ENCODE assay signal across 8 mouse cellular contexts in the genomic region with DNA sequence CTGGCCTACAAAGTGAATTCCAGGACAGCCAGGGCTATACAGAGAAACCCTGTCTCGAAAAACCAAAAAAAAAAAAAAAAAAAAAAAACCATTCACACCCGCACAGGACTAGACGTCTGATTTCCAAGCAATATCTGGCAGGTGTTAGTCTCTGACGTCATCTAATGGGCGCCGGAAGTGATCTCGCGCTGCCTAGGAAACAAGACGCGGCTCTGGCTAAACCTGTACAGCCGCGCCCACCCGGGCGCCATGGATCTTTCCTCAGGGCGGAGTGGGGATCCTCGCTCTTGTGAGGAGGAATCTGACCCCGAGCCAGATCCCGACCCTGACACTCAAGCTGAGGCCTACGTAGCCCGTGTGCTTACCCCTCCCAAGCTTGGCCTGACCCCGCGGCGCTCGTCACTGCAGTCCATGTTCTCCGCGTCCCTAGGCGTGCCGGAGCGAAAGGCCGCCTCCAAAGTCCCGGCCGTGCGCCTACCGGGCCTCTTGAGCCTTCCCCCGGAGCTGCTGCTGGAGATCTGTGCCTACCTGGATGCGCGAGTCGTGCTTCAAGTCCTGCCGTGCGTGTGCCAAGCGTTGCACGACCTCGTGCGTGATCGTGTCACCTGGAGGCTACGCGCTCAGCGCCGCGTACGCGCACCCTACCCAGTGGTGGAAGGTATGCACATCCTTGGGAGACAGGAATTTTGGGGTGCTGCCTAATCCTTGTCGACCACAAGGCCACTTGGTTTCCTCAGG. TPM values are rescaled to one million over a fixed set of nuclear protein-coding genes. Genes with fewer than 3 reads are reported as not detected.
DNase-seq lines count a peak whose midpoint lies in the region; ATAC-seq and TF ChIP-seq lines count a peak whose summit lies in the region.

TSS of gene Fbxw9 (plus strand) at position 177 of the 738 bp plus-strand sequence.

- no peaks in the 10 kb centered on the region for H3K79me2 ChIP-seq in CH12.LX (replicated peaks; ENCODE audit: control insufficient read depth, extremely low read depth, insufficient read depth, poor library complexity, severe bottlenecking)

- H3K9ac ChIP-seq in CH12.LX (ENCODE audit: insufficient read depth, low read depth) = peak within 1 kb of the TSS; percentile 83
- peak within 1 kb of the TSS; percentile 64 for H3K9ac ChIP-seq in forebrain, embryonic 12.5 days
- H3K9ac ChIP-seq in heart, postnatal 0 days (replicated peaks; ENCODE audit: low read depth, low read length) = peak within 1 kb of the TSS; percentile 60
- H3K9ac ChIP-seq in liver, postnatal 0 days (replicated peaks) = peak within 1 kb of the TSS; percentile 72
- H3K9ac ChIP-seq in neural tube, embryonic 14.5 days (replicated peaks; ENCODE audit: low read depth, low read length) = peak within 1 kb of the TSS; percentile 67

- no peak for TF ChIP-seq EP300 in CH12.LX (IDR thresholded peaks at IDR 0.05; ENCODE audit: low read length)
- 0 out of 2 replicates have a peak, but pooled peaks have one; percentile 21 for TF ChIP-seq EP300 in heart, postnatal 0 days (IDR thresholded peaks at IDR 0.05; ENCODE audit: low read depth)
- no peak for TF ChIP-seq EP300 in liver, postnatal 0 days (IDR thresholded peaks at IDR 0.05; ENCODE audit: low read depth)

- DNase-seq in CH12.LX (ENCODE audit: extremely low read depth) = peak; percentile 94
- DNase-seq in c-Kit-positive CD71-positive TER-119-negative erythroid progenitor cells, embryonic 14.5 days (ENCODE audit: low read depth) = peak; percentile 92
- peak; percentile 87 for DNase-seq in heart, postnatal 0 days (ENCODE audit: low spot score)
- peak; percentile 84 for DNase-seq in large intestine, adult 2 months (ENCODE audit: low read depth, low spot score)
- DNase-seq in liver, postnatal 0 days = peak; percentile 91
- peak; percentile 92 for DNase-seq in testis, postnatal 10 days (ENCODE audit: low spot score)

- TF ChIP-seq RAD21 in CH12.LX (IDR thresholded peaks at IDR 0.05; ENCODE audit: low read depth, low read length) = no peak

- TF ChIP-seq POLR2A in CH12.LX (IDR thresholded peaks at IDR 0.05; ENCODE audit: low read depth, low read length) = peak; percentile 53; the same call in 1 of the 2 replicates

- peak within 1 kb of the TSS; percentile 85 to 100 (median 93) for H3K4me3 ChIP-seq in CH12.LX (replicated peaks in 1 of 3; ENCODE audit: low read depth in 2 of 3, low read length in 2 of 3, poor library complexity in 1 of 3)
- peak within 1 kb of the TSS; percentile 65 for H3K4me3 ChIP-seq in forebrain, embryonic 12.5 days (replicated peaks)
- H3K4me3 ChIP-seq in heart, postnatal 0 days (ENCODE audit: low read depth, low read length) = peak within 1 kb of the TSS; percentile 96
- H3K4me3 ChIP-seq in liver, postnatal 0 days (ENCODE audit: low read depth, low read length) = peak within 1 kb of the TSS; percentile 88
- H3K4me3 ChIP-seq in neural tube, embryonic 14.5 days (ENCODE audit: low read depth, low read length) = peak within 1 kb of the TSS; percentile 90

- under 1% methylated on average over 52 of the region's 53 CpGs for WGBS in forebrain, embryonic 12.5 days
- under 1% methylated on average over 51 of the region's 53 CpGs for WGBS in heart, postnatal 0 days
- under 1% methylated on average over 53 of the region's 53 CpGs for WGBS in large intestine, adult 2 months
- WGBS in liver, postnatal 0 days (ENCODE audit: insufficient replicate concordance) = under 1% methylated on average over 52 of the region's 53 CpGs
- 1% methylated on average over 52 of the region's 53 CpGs for WGBS in neural tube, embryonic 14.5 days

- no peak for TF ChIP-seq CTCF in CH12.LX (conservative IDR thresholded peaks at IDR 0.05 in 1 of 2, IDR thresholded peaks at IDR 0.05 in 1 of 2; ENCODE audit: low read depth in 2 of 2, low read length in 2 of 2)
- no peak for TF ChIP-seq CTCF in heart, postnatal 0 days (IDR thresholded peaks at IDR 0.05; ENCODE audit: low read depth)
- no peak for TF ChIP-seq CTCF in liver, postnatal 0 days (IDR thresholded peaks at IDR 0.05; ENCODE audit: low read depth)

- H3K4me1 ChIP-seq in CH12.LX (ENCODE audit: control insufficient read depth in 1 of 2, insufficient read depth in 2 of 2) = peaks cover 5 to 18% of the 10 kb centered on the region in 2 experiments
- peaks cover 19% of the 10 kb centered on the region for H3K4me1 ChIP-seq in forebrain, embryonic 12.5 days
- H3K4me1 ChIP-seq in heart, postnatal 0 days (ENCODE audit: control insufficient read depth, insufficient read depth) = no peaks in the 10 kb centered on the region
- peaks cover 18% of the 10 kb centered on the region for H3K4me1 ChIP-seq in liver, postnatal 0 days (ENCODE audit: insufficient read depth)
- peaks cover 10% of the 10 kb centered on the region for H3K4me1 ChIP-seq in neural tube, embryonic 14.5 days (ENCODE audit: control insufficient read depth, insufficient read depth, low read length)

- H3K27me3 ChIP-seq in CH12.LX (replicated peaks) = no peaks in the 10 kb centered on the region
- H3K27me3 ChIP-seq in forebrain, embryonic 12.5 days = no peaks in the 10 kb centered on the region
- no peaks in the 10 kb centered on the region for H3K27me3 ChIP-seq in heart, postnatal 0 days (ENCODE audit: control insufficient read depth, insufficient read depth, low read length)
- no peaks in the 10 kb centered on the region for H3K27me3 ChIP-seq in liver, postnatal 0 days (ENCODE audit: insufficient read depth, low read length)
- H3K27me3 ChIP-seq in neural tube, embryonic 14.5 days (ENCODE audit: control insufficient read depth, insufficient read depth, low read length) = no peaks in the 10 kb centered on the region

- H3K36me3 ChIP-seq in CH12.LX (replicated peaks in 1 of 2; ENCODE audit: control insufficient read depth in 1 of 2, insufficient read depth in 1 of 2, low read length in 1 of 2) = peaks cover 29 to 56% of the 10 kb centered on the region in 2 experiments
- H3K36me3 ChIP-seq in forebrain, embryonic 12.5 days (replicated peaks) = peaks cover 25% of the 10 kb centered on the region
- peaks cover 15% of the 10 kb centered on the region for H3K36me3 ChIP-seq in heart, postnatal 0 days (replicated peaks; ENCODE audit: control insufficient read depth, insufficient read depth, low read length)
- H3K36me3 ChIP-seq in liver, postnatal 0 days (replicated peaks; ENCODE audit: insufficient read depth, low read length) = peaks cover 22% of the 10 kb centered on the region
- H3K36me3 ChIP-seq in neural tube, embryonic 14.5 days (ENCODE audit: control insufficient read depth, insufficient read depth, low read length) = peaks cover 21% of the 10 kb centered on the region; the same call in 1 of the 2 replicates

- dilution Hi-C loops in CH12.LX (cut with MboI; ENCODE audit: extremely low pct_ligation_motif_present, extremely low pct_unique_long_range_greater_than_20kb, low sequenced_read_pairs) = no loop called here

- H3K9me3 ChIP-seq in CH12.LX (replicated peaks; ENCODE audit: low read length) = no peaks in the 10 kb centered on the region
- no peaks in the 10 kb centered on the region for H3K9me3 ChIP-seq in forebrain, embryonic 12.5 days
- no peaks in the 10 kb centered on the region for H3K9me3 ChIP-seq in heart, postnatal 0 days (replicated peaks; ENCODE audit: control insufficient read depth, low read length)
- no peaks in the 10 kb centered on the region for H3K9me3 ChIP-seq in liver, postnatal 0 days (ENCODE audit: low read length)
- H3K9me3 ChIP-seq in neural tube, embryonic 14.5 days (ENCODE audit: control insufficient read depth, low read length) = no peaks in the 10 kb centered on the region

- peak; percentile 91 for ATAC-seq in forebrain, embryonic 12.5 days (ENCODE audit: low FRiP score)
- ATAC-seq in heart, postnatal 0 days (ENCODE audit: insufficient read depth, low read depth) = peak; percentile 93
- peak; percentile 89 for ATAC-seq in liver, postnatal 0 days
- ATAC-seq in neural tube, embryonic 14.5 days (ENCODE audit: low read depth) = peak; percentile 94

- H3K4me2 ChIP-seq in CH12.LX (ENCODE audit: insufficient read depth, low read depth, poor library complexity, severe bottlenecking) = peak within 1 kb of the TSS; percentile 86
- peak within 1 kb of the TSS; percentile 96 for H3K4me2 ChIP-seq in forebrain, embryonic 12.5 days
- H3K4me2 ChIP-seq in heart, postnatal 0 days (ENCODE audit: low read depth, low read length) = peak within 1 kb of the TSS; percentile 97
- peak within 1 kb of the TSS; percentile 98 for H3K4me2 ChIP-seq in liver, postnatal 0 days (ENCODE audit: low read depth, low read length)
- H3K4me2 ChIP-seq in neural tube, embryonic 14.5 days (ENCODE audit: low read depth, low read length) = peak within 1 kb of the TSS; percentile 96

- H3K27ac ChIP-seq in CH12.LX (ENCODE audit: insufficient read depth, low read depth) = no peak within 1 kb of the TSS
- no peak within 1 kb of the TSS for H3K27ac ChIP-seq in forebrain, embryonic 12.5 days
- H3K27ac ChIP-seq in heart, postnatal 0 days (ENCODE audit: low read depth) = peak within 1 kb of the TSS; percentile 47; the same call in 1 of the 2 replicates
- H3K27ac ChIP-seq in liver, postnatal 0 days (ENCODE audit: low read depth) = no peak within 1 kb of the TSS
- H3K27ac ChIP-seq in neural tube, embryonic 14.5 days (ENCODE audit: low read depth, low read length) = no peak within 1 kb of the TSS

- in situ Hi-C loops in CH12.LX (cut with MboI; ENCODE audit: low pct_ligation_motif_present, low pct_unique_long_range_greater_than_20kb, low sequenced_read_pairs) = no loop called here

TF ChIP-seq in CH12.LX, 34 proteins besides CTCF, POLR2A, EP300 and RAD21 (continues in another document):
- peak; percentile 81 for TF ChIP-seq HCFC1 (IDR thresholded peaks at IDR 0.05; ENCODE audit: low read depth, low read length)
- TF ChIP-seq GABPA (IDR thresholded peaks at IDR 0.05; ENCODE audit: insufficient replicate concordance, low read depth, low read length) = no peak
- peak; percentile 78; the same call in 1 of the 2 replicates for TF ChIP-seq POLR2AphosphoS2 (IDR thresholded peaks at IDR 0.05; ENCODE audit: low read depth, low read length)
- peak; percentile 100 for TF ChIP-seq SIN3A (IDR thresholded peaks at IDR 0.05; ENCODE audit: low read length)
- 0 out of 2 replicates have a peak, but pooled peaks have one; percentile 15 for TF ChIP-seq JUN (IDR thresholded peaks at IDR 0.05; ENCODE audit: insufficient read depth, low read depth, low read length)
- TF ChIP-seq USF2 (conservative IDR thresholded peaks at IDR 0.05; ENCODE audit: low read depth, low read length) = no peak
- no peak for TF ChIP-seq ZMIZ1 (IDR thresholded peaks at IDR 0.05; ENCODE audit: low read depth, low read length)

RNA-seq across cellular contexts. Expression of gene Fbxw9, which starts in this region (rescaled TPM):
- total RNA-seq in CH12.LX (2012; rRNA removed) (14.1 and 21.9 TPM in 2 replicates), CH12.LX (2014; rRNA removed) (6.4 and 7.3 TPM in 2 replicates)
- polyA plus RNA-seq in CH12.LX (2012; ENCODE audit: insufficient read length, low read depth) = 10.4 and 11.7 TPM in 2 replicates
- polyA plus RNA-seq in forebrain, embryonic 12.5 days (2016; fragmentation: Nextera tagmentation; extraction: Ambion mirVana) = 32.1 and 33.7 TPM in 2 replicates
- total RNA-seq in heart, postnatal 0 days (2014; rRNA removed; ENCODE audit: low replicate concordance) = 29.1 and 32.6 TPM in 2 replicates
- 16.2 and 16.5 TPM in 2 replicates for polyA plus RNA-seq in heart, postnatal 0 days (2015; fragmentation: Nextera tagmentation; extraction: Ambion mirVana)
- polyA plus RNA-seq in large intestine, adult 2 months (2012; rRNA removed) = 33.9 and 40.8 TPM in 2 replicates
- polyA plus RNA-seq in liver, postnatal 0 days (2015; fragmentation: Nextera tagmentation; extraction: Ambion mirVana) = 14.4 and 14.9 TPM in 2 replicates
- polyA plus RNA-seq in neural tube, embryonic 14.5 days (2014; fragmentation: Nextera tagmentation; extraction: Ambion mirVana) = 57.0 and 66.3 TPM in 2 replicates
